Mouse (Mus musculus): Measurements from ENCODE around the gene Vamp1.

DNA sequence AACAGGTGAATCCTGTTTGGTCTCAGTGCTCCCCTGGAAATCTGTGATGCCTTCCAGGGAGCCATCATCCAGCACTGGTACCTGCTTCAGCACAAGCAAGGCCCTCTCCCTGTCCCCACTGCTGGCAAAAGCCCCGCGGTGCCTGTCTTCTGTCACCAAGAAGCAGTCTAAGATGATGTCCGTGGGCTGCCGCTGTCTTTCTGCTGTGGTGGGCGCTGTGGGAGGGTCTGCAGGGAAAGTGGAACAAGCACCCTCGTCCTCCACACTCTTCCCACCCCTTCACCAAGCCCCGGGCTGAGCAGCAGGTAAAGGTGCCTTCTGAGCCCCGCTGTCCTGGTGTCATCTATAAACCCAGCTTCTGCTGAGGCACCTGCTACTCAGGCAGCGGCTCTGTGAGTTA is 15.2 kb downstream of the Vamp1 start:
- TF ChIP-seq POLR2A (IDR thresholded peaks at IDR 0.05; ENCODE audit: control insufficient read depth in 1 of 2, insufficient read depth in 1 of 2, low read depth in 1 of 2, low read length in 2 of 2, poor library complexity in 1 of 2) (no peak), CTCF (IDR thresholded peaks at IDR 0.05 in 2 of 3, conservative IDR thresholded peaks at IDR 0.05 in 1 of 3; ENCODE audit: control insufficient read depth in 1 of 3, insufficient read depth in 1 of 3, low read depth in 2 of 3, low read length in 3 of 3, poor library complexity in 1 of 3, severe bottlenecking in 1 of 3) (no peak), SIN3A (IDR thresholded peaks at IDR 0.05; ENCODE audit: low read length) (no peak), SMC3 (IDR thresholded peaks at IDR 0.05; ENCODE audit: low read depth, low read length) (no peak), MXI1 (IDR thresholded peaks at IDR 0.05; ENCODE audit: low read depth, low read length) (no peak), MAZ (IDR thresholded peaks at IDR 0.05; ENCODE audit: low read depth, low read length) (no peak), UBTF (IDR thresholded peaks at IDR 0.05; ENCODE audit: borderline replicate concordance, insufficient read depth, low read depth, low read length) (no peak)
